14 mouse cellular contexts compared by ENCODE assay signal in the genomic region with DNA sequence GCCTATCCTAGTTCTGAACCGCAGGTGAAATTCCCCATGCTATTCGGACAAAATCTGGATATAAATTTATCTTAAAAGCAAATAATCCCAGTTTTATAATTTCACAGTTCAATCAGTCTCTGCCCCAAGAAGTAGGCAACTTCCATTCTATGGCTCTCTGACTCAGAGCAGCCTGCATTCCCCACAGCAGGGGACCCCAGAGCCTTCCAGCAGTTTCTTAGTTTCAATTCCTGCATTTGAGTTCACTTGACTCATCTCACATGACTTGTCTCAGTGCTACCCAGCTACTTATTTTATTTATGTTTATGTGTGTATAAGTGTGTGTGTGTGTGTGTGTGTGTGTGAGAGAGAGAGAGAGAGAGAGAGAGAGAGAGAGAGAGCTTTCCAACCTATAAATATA.
"Had no signal": no experiment of that assay in that cellular context is flagged by ENCODE, and none has a peak within 500 bp of the region (broad histone marks: within the 10 kb centered on the region; RNA-seq: fewer than 3 reads in every experiment).

No protein-coding gene starts in this region.

- DNase-seq: gastrocnemius, adult 2 months; gastrocnemius, postnatal 10 days; gastrocnemius, postnatal 25 days; heart, adult 18-20 months; heart, postnatal 14 days; heart, postnatal 36 days; kidney, adult 11 months; kidney, adult 2 months; kidney, adult 9 months; kidney, postnatal 14 days; kidney, postnatal 36 days; layer of hippocampus, adult 9-11 months; layer of hippocampus, postnatal 36 days; left cerebral cortex, postnatal 4 days had no signal
